Mouse (Mus musculus) megakaryocyte, embryonic 14.5 days (primary cell): ENCODE measurements at regions not wholly inside any gene's neighbourhood (a gene's known extent, or its start where the extent isn't known, plus 50 kb on each side); places are given as distances from the start of the nearest gene placed in this dataset.

ENCODE experiments used
- H3K27me3 ChIP-seq: replicated peaks from 2 replicates; pipeline ENCODE3; 2012; ENCODE audit warnings: inconsistent platforms
- H3K36me3 ChIP-seq: replicated peaks from 2 replicates; pipeline ENCODE3; 2012; ENCODE audit warnings: low read length, inconsistent platforms, mixed read lengths
- H3K4me1 ChIP-seq: 2 replicates; pipeline ENCODE4 v1.6.1; 2012; ENCODE audit warnings: inconsistent platforms
- H3K4me3 ChIP-seq: replicated peaks from 2 replicates; pipeline ENCODE3; 2012; ENCODE audit warnings: moderate library complexity, mild to moderate bottlenecking, inconsistent platforms
- H3K9me3 ChIP-seq: 2 replicates; pipeline ENCODE4 v1.6.1; 2012; ENCODE audit warnings: inconsistent platforms
- FLI1 ChIP-seq: IDR thresholded peaks from 2 replicates; pipeline ENCODE4 v1.6.1; 2012; ENCODE audit warnings: low read length, inconsistent platforms, mixed read lengths
- GATA1 ChIP-seq: IDR thresholded peaks from 3 replicates; pipeline ENCODE4 v1.6.1; 2012; ENCODE audit warnings: mixed read lengths, low read length, inconsistent platforms, borderline replicate concordance

DNA sequence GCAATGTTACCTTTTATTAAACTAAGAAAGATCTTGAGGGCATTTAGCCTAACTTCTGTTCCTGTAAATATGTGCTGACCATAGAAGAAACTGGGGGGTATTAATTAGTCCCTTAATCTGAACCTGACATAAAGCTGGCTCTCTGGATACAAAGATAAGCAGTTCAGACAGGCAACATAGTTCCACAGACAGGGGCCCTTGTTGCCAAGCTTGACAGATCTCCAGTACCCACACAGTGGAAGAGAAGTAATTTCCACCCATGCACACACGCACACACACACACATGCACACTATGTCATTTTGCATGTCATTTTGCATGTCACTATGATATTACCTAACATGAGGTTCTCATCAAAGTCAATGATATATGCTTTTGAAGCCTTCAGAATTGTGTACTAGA lies 315.1 kb downstream of the Gm11361 start:
- TF ChIP-seq GATA1: no peak
- TF ChIP-seq FLI1: no peak
- Histone ChIP-seq H3K36me3 (no peaks in the 10 kb centered on the region), H3K4me3 (no peak overlapping the region), H3K9me3 (no peaks in the 10 kb centered on the region), H3K4me1 (peaks cover 31% of the 10 kb centered on the region), H3K27me3 (no peaks in the 10 kb centered on the region)

DNA sequence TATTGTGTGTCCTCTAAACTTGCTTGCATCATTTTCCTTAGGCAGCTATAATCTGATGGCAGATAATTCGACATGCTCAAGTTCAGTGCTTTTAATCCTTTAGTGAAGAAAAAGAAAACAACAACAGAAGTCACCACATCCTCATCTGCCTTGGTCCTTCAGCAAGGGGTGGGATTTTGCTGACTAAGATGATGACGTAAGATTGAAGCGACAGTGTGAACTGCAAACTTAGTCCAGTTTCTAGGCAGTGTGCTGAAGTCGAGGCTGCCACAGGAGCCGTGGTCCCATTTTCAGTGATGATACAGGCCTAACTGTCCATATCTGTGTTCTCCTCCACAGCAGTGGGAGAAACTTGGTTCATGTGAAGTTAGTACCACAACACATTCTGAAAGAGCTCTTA lies 314.4 kb downstream of the Gm11361 start:
- Histone ChIP-seq H3K36me3 (no peaks in the 10 kb centered on the region), H3K9me3 (no peaks in the 10 kb centered on the region), H3K27me3 (no peaks in the 10 kb centered on the region), H3K4me3 (no peak overlapping the region), H3K4me1 (peaks cover 31% of the 10 kb centered on the region)
- TF ChIP-seq GATA1 (no peak), FLI1 (no peak)

DNA sequence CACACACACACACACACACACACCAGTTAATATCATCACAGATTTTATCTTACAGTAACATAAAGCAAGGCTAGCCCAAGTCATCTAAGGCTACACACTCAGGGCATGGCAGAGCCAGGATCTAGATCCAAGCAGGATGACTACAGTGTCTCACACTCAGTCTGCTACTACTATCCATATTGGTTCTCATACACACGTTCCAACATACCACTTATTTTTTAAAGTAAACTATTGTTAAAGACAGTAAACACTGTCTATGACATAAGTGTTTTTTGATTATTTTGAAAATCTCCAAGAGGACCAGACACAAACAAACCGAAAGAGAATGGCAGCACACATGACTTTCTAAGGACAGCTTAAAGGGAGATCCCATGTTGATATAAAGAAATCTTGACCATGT lies 306.3 kb downstream of the Gm11361 start:
- TF ChIP-seq FLI1 (no peak), GATA1 (no peak)
- no peaks in the 10 kb centered on the region for H3K4me1 ChIP-seq
- H3K36me3 ChIP-seq: no peaks in the 10 kb centered on the region
- no peaks in the 10 kb centered on the region for H3K9me3 ChIP-seq
- no peak overlapping the region for H3K4me3 ChIP-seq
- no peaks in the 10 kb centered on the region for H3K27me3 ChIP-seq

GRCm38 (mm10) chr13:28560081-28560480 lies 302.8 kb downstream of the Gm11361 start:
- peaks cover 11% of the 10 kb centered on the region for H3K4me1 ChIP-seq
- H3K9me3 ChIP-seq: no peaks in the 10 kb centered on the region
- H3K27me3 ChIP-seq: no peaks in the 10 kb centered on the region
- H3K36me3 ChIP-seq: no peaks in the 10 kb centered on the region
- no peak for TF ChIP-seq GATA1
- no peak for TF ChIP-seq FLI1
- no peak overlapping the region for H3K4me3 ChIP-seq

DNA sequence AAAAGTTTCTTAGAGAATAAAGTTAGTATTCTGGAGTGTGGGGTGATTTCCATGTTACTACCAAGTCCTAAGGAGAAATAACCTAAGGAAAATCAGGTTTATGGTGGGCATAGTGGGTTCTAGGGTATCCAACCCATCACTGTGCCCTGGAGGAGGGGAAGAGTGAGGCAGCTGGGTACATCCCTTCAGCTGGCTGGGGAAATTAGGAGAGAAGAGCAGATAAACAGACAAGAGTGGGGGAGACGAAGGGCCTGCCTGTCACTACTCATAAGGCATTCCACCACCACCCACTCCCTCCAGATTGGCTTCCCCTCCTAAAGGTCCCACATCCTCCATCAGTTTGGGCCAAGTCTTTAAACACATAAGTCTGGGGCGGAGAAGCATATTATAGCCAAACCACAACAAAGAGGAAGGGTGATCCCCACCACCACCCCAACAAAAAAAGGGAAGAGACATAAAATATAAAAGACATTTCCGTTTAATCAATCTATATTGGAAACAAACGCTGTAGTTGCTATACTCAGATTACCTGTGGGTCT lies 299.8 kb downstream of the Gm11361 start:
- H3K27me3 ChIP-seq: no peaks in the 10 kb centered on the region
- peaks cover 11% of the 10 kb centered on the region for H3K4me1 ChIP-seq
- no peak overlapping the region for H3K4me3 ChIP-seq
- H3K9me3 ChIP-seq: no peaks in the 10 kb centered on the region
- no peaks in the 10 kb centered on the region for H3K36me3 ChIP-seq
- no peak for TF ChIP-seq GATA1
- TF ChIP-seq FLI1: no peak

- no peaks in the 10 kb centered on the region for H3K27me3 ChIP-seq
- H3K36me3 ChIP-seq: no peaks in the 10 kb centered on the region
- TF ChIP-seq FLI1: no peak
- no peak for TF ChIP-seq GATA1
- H3K9me3 ChIP-seq: no peaks in the 10 kb centered on the region
- peaks cover 15% of the 10 kb centered on the region for H3K4me1 ChIP-seq
- H3K4me3 ChIP-seq: no peak overlapping the region
Observed at GRCm38 (mm10) chr13:28556385-28556938, 299.1 kb downstream of the Gm11361 start.

DNA sequence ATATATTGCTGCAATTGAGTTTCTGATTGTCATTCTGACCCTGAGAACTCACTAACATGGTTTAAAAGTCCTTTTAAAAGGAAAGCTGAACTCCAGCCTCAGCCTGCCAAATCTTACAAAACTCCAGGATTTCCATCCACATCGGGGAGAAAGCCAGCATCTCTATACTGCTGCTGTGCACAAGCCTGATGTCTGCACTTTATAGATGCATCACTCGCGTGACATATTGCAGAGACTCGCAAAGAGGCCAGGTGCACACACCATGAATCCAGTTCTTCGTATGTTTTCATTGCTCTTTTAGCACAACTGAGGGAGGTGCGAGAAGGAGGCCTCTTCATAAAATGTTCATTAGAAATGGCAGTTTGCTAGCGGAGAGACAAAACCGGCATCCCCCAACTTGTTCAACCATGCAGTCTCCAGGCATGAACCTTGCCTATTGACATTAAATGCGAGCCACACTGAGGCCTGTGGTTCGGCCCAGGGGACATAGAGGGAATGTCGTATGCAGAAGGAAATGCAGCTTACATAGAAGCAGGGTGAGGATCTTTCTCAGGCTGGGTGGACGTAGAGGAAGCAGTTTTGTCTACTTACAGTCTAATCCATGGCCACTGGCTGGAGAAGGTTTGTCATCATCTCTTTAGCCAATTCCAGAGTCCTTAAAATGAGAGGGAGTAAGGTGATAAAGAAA lies 297.0 kb downstream of the Gm11361 start:
- TF ChIP-seq FLI1: no peak
- TF ChIP-seq GATA1: no peak

GRCm38 (mm10) chr13:28552974-28553750 lies 295.8 kb downstream of the Gm11361 start:
- Histone ChIP-seq H3K36me3 (no peaks in the 10 kb centered on the region), H3K27me3 (no peaks in the 10 kb centered on the region), H3K9me3 (no peaks in the 10 kb centered on the region), H3K4me3 (no peak overlapping the region), H3K4me1 (peaks cover 17% of the 10 kb centered on the region)
- no peak for TF ChIP-seq FLI1
- no peak for TF ChIP-seq GATA1

More for the DNA sequence above, 297.0 kb downstream of the Gm11361 start:
- H3K4me1 ChIP-seq: peaks cover 17% of the 10 kb centered on the region
- H3K9me3 ChIP-seq: no peaks in the 10 kb centered on the region
- H3K27me3 ChIP-seq: no peaks in the 10 kb centered on the region
- no peak overlapping the region for H3K4me3 ChIP-seq
- no peaks in the 10 kb centered on the region for H3K36me3 ChIP-seq

GRCm38 (mm10) chr13:28551555-28551954 lies 294.2 kb downstream of the Gm11361 start:
- Histone ChIP-seq H3K4me1 (peaks cover 10% of the 10 kb centered on the region), H3K36me3 (no peaks in the 10 kb centered on the region), H3K9me3 (no peaks in the 10 kb centered on the region), H3K4me3 (no peak overlapping the region), H3K27me3 (no peaks in the 10 kb centered on the region)
- no peak for TF ChIP-seq GATA1
- no peak for TF ChIP-seq FLI1

GRCm38 (mm10) chr13:28545797-28546196 lies 288.5 kb downstream of the Gm11361 start:
- no peak for TF ChIP-seq FLI1
- TF ChIP-seq GATA1: no peak
- Histone ChIP-seq H3K27me3 (no peaks in the 10 kb centered on the region), H3K36me3 (no peaks in the 10 kb centered on the region), H3K9me3 (no peaks in the 10 kb centered on the region), H3K4me3 (no peak overlapping the region), H3K4me1 (peaks cover 12% of the 10 kb centered on the region)
